Mouse (Mus musculus) spleen, adult 2 months (tissue): ENCODE data around the gene Ccdc12. TPM values are rescaled to one million over a fixed set of nuclear protein-coding genes. Genes with fewer than 3 reads are reported as not detected.

Experiments
- DNase-seq, 2 experiments: peaks; one replicate each; pipeline versions ENCODE4 v3.0.0 to v3.0.0-alpha.2; 2012 to 2021; ENCODE audit warnings: low spot score in 2 of 2, low read depth in 1 of 2
- H3K27ac ChIP-seq: fragments of 200-500 bp; 2 replicates; pipeline ENCODE4 v1.5.1; 2012; ENCODE audit warnings: low read length, inconsistent platforms; ENCODE audit not compliant: insufficient read depth
- H3K27me3 ChIP-seq: fragments of 200-500 bp; 2 replicates; pipeline ENCODE4 v1.6.1; 2012; ENCODE audit warnings: mild to moderate bottlenecking, moderate library complexity, low read length, inconsistent platforms; ENCODE audit not compliant: control insufficient read depth, insufficient read depth
- H3K36me3 ChIP-seq: fragments of 200-500 bp; 2 replicates; pipeline ENCODE4 v1.6.1; 2012; ENCODE audit warnings: mild to moderate bottlenecking, low read length, inconsistent platforms; ENCODE audit not compliant: control insufficient read depth, insufficient read depth
- H3K4me1 ChIP-seq: fragments of 200-500 bp; 2 replicates; pipeline ENCODE4 v1.6.1; 2011; ENCODE audit warnings: inconsistent platforms; ENCODE audit not compliant: control insufficient read depth, insufficient read depth, insufficient read length
- H3K4me3 ChIP-seq: fragments of 200-500 bp; 2 replicates; pipeline ENCODE4 v1.5.1; 2011; ENCODE audit warnings: mild to moderate bottlenecking, inconsistent platforms; ENCODE audit not compliant: insufficient read depth, insufficient read length; ENCODE audit errors: extremely low read depth
- CTCF ChIP-seq: fragments of 200-500 bp; IDR thresholded peaks from 2 replicates; pipeline ENCODE4 v1.5.1; 2011; ENCODE audit warnings: mild to moderate bottlenecking, inconsistent platforms; ENCODE audit not compliant: insufficient read depth, insufficient read length, insufficient replicate concordance; ENCODE audit errors: extremely low read depth
- POLR2A ChIP-seq: fragments of 200-500 bp; IDR thresholded peaks from 2 replicates; pipeline ENCODE4 v1.6.1; 2011; ENCODE audit warnings: low read depth, low read length, inconsistent platforms
- WGBS: fragments of 180-500 bp; shearing (Covaris S2); methylation state at CpG from one replicate; pipeline ENCODE4 v1.1.7; 2018; 5-methylcytosine and 5-hydroxymethylcytosine counted together
- polyA plus RNA-seq: library from polyadenylated mRNA; depleted of rRNA; stranded (reverse); fragments of >200 nt; gene quantifications from 2 replicates; pipeline ENCODE4 v1.2.3, GENCODE M21; 2012

Ccdc12 gene
- polyA plus RNA-seq, 1 experiment = 103 TPM

- TF ChIP-seq POLR2A (no peak), CTCF (no peak)
- no peak for DNase-seq
- H3K27me3 ChIP-seq = no peaks in the 10 kb centered on the region; the same call in 1 of the 2 replicates
- WGBS = 77% methylated on average over 9 of the region's 9 CpGs
- H3K4me3 ChIP-seq = no peak overlapping the region
- peaks cover 5% of the 10 kb centered on the region for H3K4me1 ChIP-seq
- no peaks in the 10 kb centered on the region for H3K36me3 ChIP-seq
- H3K27ac ChIP-seq = no peak overlapping the region
Observed at GRCm38 (mm10) chr9:110725721-110726135, 69.4 kb downstream of the Ccdc12 start.

- no peak for TF ChIP-seq CTCF
- TF ChIP-seq POLR2A = no peak
- no peak for DNase-seq
- Histone ChIP-seq H3K27ac (no peak overlapping the region), H3K4me1 (peaks cover 5% of the 10 kb centered on the region), H3K27me3 (no peaks in the 10 kb centered on the region; the same call in 1 of the 2 replicates), H3K36me3 (no peaks in the 10 kb centered on the region), H3K4me3 (no peak overlapping the region; the same call in 1 of the 2 replicates)
- 14% methylated on average over 33 of the region's 33 CpGs for WGBS
Observed at GRCm38 (mm10) chr9:110726867-110727266, 70.6 kb downstream of the Ccdc12 start.

- peak in 1 of 2 experiments; percentile 42 for DNase-seq
- TF ChIP-seq CTCF (peak; percentile 46; the same call in 1 of the 2 replicates), POLR2A (no peak)
Observed at GRCm38 (mm10) chr9:110729841-110730240, 73.5 kb downstream of the Ccdc12 start.

GRCm38 (mm10) chr9:110731859-110732258 is 75.6 kb downstream of the Ccdc12 start:
- TF ChIP-seq CTCF (no peak), POLR2A (no peak)
- H3K36me3 ChIP-seq = no peaks in the 10 kb centered on the region
- H3K4me1 ChIP-seq = peaks cover 6% of the 10 kb centered on the region
- no peaks in the 10 kb centered on the region for H3K27me3 ChIP-seq
- no peak overlapping the region for H3K27ac ChIP-seq
- WGBS = 85% methylated on average over 4 of the region's 4 CpGs
- no peak for DNase-seq
- no peak overlapping the region for H3K4me3 ChIP-seq

More at GRCm38 (mm10) chr9:110729841-110730240, 73.5 kb downstream of the Ccdc12 start:
- Histone ChIP-seq H3K36me3 (no peaks in the 10 kb centered on the region), H3K4me1 (peaks cover 8% of the 10 kb centered on the region), H3K4me3 (no peak overlapping the region), H3K27me3 (no peaks in the 10 kb centered on the region; the same call in 1 of the 2 replicates), H3K27ac (no peak overlapping the region)
- WGBS = 22% methylated on average over 8 of the region's 8 CpGs

GRCm38 (mm10) chr9:110732623-110733022 is 76.3 kb downstream of the Ccdc12 start:
- Histone ChIP-seq H3K4me3 (peak overlapping the region; percentile 56; the same call in 1 of the 2 replicates), H3K4me1 (peaks cover 4% of the 10 kb centered on the region; the same call in 1 of the 2 replicates), H3K27ac (peak overlapping the region; percentile 7; the same call in 1 of the 2 replicates), H3K27me3 (no peaks in the 10 kb centered on the region), H3K36me3 (no peaks in the 10 kb centered on the region)
- peak in 1 of 2 experiments; percentile 31 for DNase-seq
- no peak for TF ChIP-seq CTCF
- TF ChIP-seq POLR2A = no peak
- WGBS = under 1% methylated on average over 25 of the region's 26 CpGs

- WGBS = 19% methylated on average over 8 of the region's 8 CpGs
- Histone ChIP-seq H3K27me3 (no peaks in the 10 kb centered on the region), H3K36me3 (no peaks in the 10 kb centered on the region), H3K4me1 (peaks cover 4% of the 10 kb centered on the region; the same call in 1 of the 2 replicates), H3K27ac (peak overlapping the region; percentile 7; the same call in 1 of the 2 replicates), H3K4me3 (peak overlapping the region; percentile 56; the same call in 1 of the 2 replicates)
- DNase-seq = no peak
- no peak for TF ChIP-seq CTCF
- TF ChIP-seq POLR2A = no peak
Observed at GRCm38 (mm10) chr9:110733102-110733501, 76.8 kb downstream of the Ccdc12 start.

GRCm38 (mm10) chr9:110734154-110734553 is 77.9 kb downstream of the Ccdc12 start:
- TF ChIP-seq CTCF = no peak
- no peak for TF ChIP-seq POLR2A
- H3K36me3 ChIP-seq = no peaks in the 10 kb centered on the region
- no peaks in the 10 kb centered on the region for H3K27me3 ChIP-seq
- no peak overlapping the region for H3K4me3 ChIP-seq
- H3K27ac ChIP-seq = no peak overlapping the region
- WGBS = 73% methylated on average over 7 of the region's 7 CpGs
- no peak for DNase-seq
- H3K4me1 ChIP-seq = peaks cover 4% of the 10 kb centered on the region; the same call in 1 of the 2 replicates
